Mouse (Mus musculus) myocyte (in vitro differentiated cells): ENCODE results near the gene Kmt5b. TPM values are rescaled to one million over a fixed set of nuclear protein-coding genes. Genes with fewer than 3 reads are reported as not detected.

Source experiments
- H3K27me3 ChIP-seq: one replicate; pipeline ENCODE4 v1.6.1; 2011; ENCODE audit not compliant: control insufficient read depth, insufficient read depth, insufficient read length
- H3K36me3 ChIP-seq: one replicate; pipeline ENCODE4 v1.6.1; 2011; ENCODE audit not compliant: control insufficient read depth, insufficient read depth
- H3K4me2 ChIP-seq: one replicate; pipeline ENCODE4 v1.6.1; 2011; ENCODE audit warnings: low read depth, control low read depth
- H3K4me3 ChIP-seq: one replicate; pipeline ENCODE4 v1.5.1; 2011; ENCODE audit warnings: mild to moderate bottlenecking, control low read depth, moderate library complexity
- H3K79me2 ChIP-seq: one replicate; pipeline ENCODE4 v1.6.1; 2011; ENCODE audit not compliant: control insufficient read depth, insufficient read depth
- H3ac ChIP-seq: one replicate; pipeline ENCODE4 v1.6.1; 2011; ENCODE audit not compliant: control insufficient read depth, insufficient read length
- CEBPB ChIP-seq: IDR thresholded peaks from 2 replicates; pipeline ENCODE4 v1.6.1; 2011; ENCODE audit warnings: mild to moderate bottlenecking, moderate library complexity; ENCODE audit not compliant: poor library complexity, insufficient read depth, severe bottlenecking
- E2F4 ChIP-seq: IDR thresholded peaks from one replicate; pipeline ENCODE4 v1.6.1; 2011; ENCODE audit warnings: mild to moderate bottlenecking, control low read depth, moderate library complexity; ENCODE audit not compliant: insufficient read depth
- MAX ChIP-seq: IDR thresholded peaks from one replicate; pipeline ENCODE4 v1.6.1; 2011; ENCODE audit warnings: low read depth, mild to moderate bottlenecking, control low read depth
- MYOD1 ChIP-seq, 3 experiments: IDR thresholded peaks; one replicate each; pipeline ENCODE4 v1.6.1; 2011; ENCODE audit warnings: control low read depth in 2 of 3, low read depth in 2 of 3, mild to moderate bottlenecking in 2 of 3, moderate library complexity in 1 of 3; ENCODE audit not compliant: insufficient read length in 2 of 3, control insufficient read depth in 1 of 3
- MYOG ChIP-seq, 3 experiments: IDR thresholded peaks; one replicate each; pipeline ENCODE4 v1.6.1; 2011; ENCODE audit warnings: control low read depth in 2 of 3, low read depth in 2 of 3, mild to moderate bottlenecking in 2 of 3; ENCODE audit not compliant: insufficient read length in 2 of 3, control insufficient read depth in 1 of 3, insufficient read depth in 1 of 3
- POLR2A ChIP-seq: IDR thresholded peaks from one replicate; pipeline ENCODE4 v1.6.1; 2011; ENCODE audit warnings: low read depth, mild to moderate bottlenecking, control low read depth, moderate library complexity; ENCODE audit not compliant: insufficient read length
- POLR2AphosphoS2 ChIP-seq: IDR thresholded peaks from one replicate; pipeline ENCODE4 v1.6.1; 2011; ENCODE audit warnings: low read depth, control low read depth; ENCODE audit not compliant: insufficient read length
- REST ChIP-seq: IDR thresholded peaks from one replicate; pipeline ENCODE4 v1.6.1; 2011; ENCODE audit warnings: mild to moderate bottlenecking, control low read depth, moderate library complexity; ENCODE audit not compliant: insufficient read depth, insufficient read length
- SRF ChIP-seq: IDR thresholded peaks from one replicate; pipeline ENCODE4 v1.6.1; 2011; ENCODE audit warnings: low read depth; ENCODE audit not compliant: control insufficient read depth, insufficient read length
- TCF12 ChIP-seq: IDR thresholded peaks from one replicate; pipeline ENCODE4 v1.6.1; 2011; ENCODE audit warnings: mild to moderate bottlenecking, control low read depth; ENCODE audit not compliant: poor library complexity, insufficient read depth, severe bottlenecking
- TCF3 ChIP-seq: IDR thresholded peaks from one replicate; pipeline ENCODE4 v1.6.1; 2011; ENCODE audit warnings: low read depth, control low read depth; ENCODE audit not compliant: insufficient read length
- USF1 ChIP-seq: IDR thresholded peaks from one replicate; pipeline ENCODE4 v1.6.1; 2011; ENCODE audit warnings: low read depth, mild to moderate bottlenecking, control low read depth, moderate library complexity
- polyA plus RNA-seq: library from polyadenylated mRNA; unstranded; fragments of >200 nt; fragmentation: generic; extraction: Trizol; gene quantifications from one replicate; pipeline ENCODE4 v1.2.1, GENCODE M21; 2012; ENCODE audit warnings: missing spikeins

Kmt5b gene
- polyA plus RNA-seq, 1 experiment, result 8.0 TPM

DNA sequence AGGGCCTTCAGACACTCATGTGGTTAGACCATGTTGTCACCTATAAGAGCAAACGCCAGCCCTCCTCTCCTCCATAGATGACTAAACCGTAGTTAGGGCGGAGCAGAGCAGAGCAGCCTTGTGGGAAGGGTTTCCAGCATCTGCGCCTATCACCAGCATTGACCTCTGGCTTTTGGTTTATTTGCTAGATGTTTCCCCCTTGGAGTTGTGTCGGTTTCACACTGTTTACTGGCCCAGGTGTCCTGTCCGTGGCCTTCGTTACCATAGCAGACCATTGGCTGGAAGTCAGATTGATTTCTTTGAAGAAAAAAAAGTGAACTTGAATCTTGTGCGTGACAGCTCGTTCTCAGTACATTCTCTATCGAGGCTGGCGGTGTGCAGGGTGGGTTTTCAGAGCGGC is 48.6 kb downstream of the Kmt5b start:
- H3K79me2 ChIP-seq, result no peaks in the 10 kb centered on the region
- H3K4me2 ChIP-seq, result no peak overlapping the region
- no peaks in the 10 kb centered on the region for H3K27me3 ChIP-seq
- H3K36me3 ChIP-seq, result peaks cover 9% of the 10 kb centered on the region
- no peak overlapping the region for H3ac ChIP-seq
- no peak overlapping the region for H3K4me3 ChIP-seq
- no peak for TF ChIP-seq MYOG (IDR thresholded peaks at IDR 0.05; ENCODE audit: control insufficient read depth in 1 of 3, insufficient read depth in 1 of 3, insufficient read length in 2 of 3, low read depth in 2 of 3)
- TF ChIP-seq POLR2AphosphoS2, result no peak
- TF ChIP-seq TCF3, result no peak
- no peak for TF ChIP-seq REST
- TF ChIP-seq USF1, result no peak
- no peak for TF ChIP-seq E2F4
- TF ChIP-seq CEBPB, result no peak
- TF ChIP-seq TCF12, result no peak
- no peak for TF ChIP-seq SRF
- TF ChIP-seq POLR2A, result no peak
- no peak for TF ChIP-seq MYOD1 (IDR thresholded peaks at IDR 0.05; ENCODE audit: control insufficient read depth in 1 of 3, insufficient read length in 2 of 3, low read depth in 2 of 3)
- TF ChIP-seq MAX, result no peak

DNA sequence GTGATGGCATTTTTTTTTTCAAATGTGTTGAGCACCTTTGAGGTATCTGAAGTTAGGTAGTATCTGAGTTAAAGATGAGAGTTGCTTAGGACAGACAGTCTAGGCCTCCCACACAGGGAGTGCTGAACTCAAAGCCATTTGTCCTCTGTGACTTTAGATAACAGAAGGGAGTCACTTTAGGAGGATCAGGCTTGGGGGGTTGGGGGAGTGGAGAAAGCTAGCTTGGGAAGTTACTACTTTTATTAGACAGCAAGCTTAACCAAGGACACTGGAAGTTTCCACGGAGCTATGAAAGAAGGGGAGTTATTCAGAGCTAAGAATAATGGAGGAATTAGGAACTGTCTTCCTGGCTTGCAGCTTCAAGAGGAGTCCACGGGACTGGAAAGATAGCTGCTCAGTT is 51.9 kb downstream of the Kmt5b start:
- H3K79me2 ChIP-seq, result no peaks in the 10 kb centered on the region
- H3K4me3 ChIP-seq, result no peak overlapping the region

DNA sequence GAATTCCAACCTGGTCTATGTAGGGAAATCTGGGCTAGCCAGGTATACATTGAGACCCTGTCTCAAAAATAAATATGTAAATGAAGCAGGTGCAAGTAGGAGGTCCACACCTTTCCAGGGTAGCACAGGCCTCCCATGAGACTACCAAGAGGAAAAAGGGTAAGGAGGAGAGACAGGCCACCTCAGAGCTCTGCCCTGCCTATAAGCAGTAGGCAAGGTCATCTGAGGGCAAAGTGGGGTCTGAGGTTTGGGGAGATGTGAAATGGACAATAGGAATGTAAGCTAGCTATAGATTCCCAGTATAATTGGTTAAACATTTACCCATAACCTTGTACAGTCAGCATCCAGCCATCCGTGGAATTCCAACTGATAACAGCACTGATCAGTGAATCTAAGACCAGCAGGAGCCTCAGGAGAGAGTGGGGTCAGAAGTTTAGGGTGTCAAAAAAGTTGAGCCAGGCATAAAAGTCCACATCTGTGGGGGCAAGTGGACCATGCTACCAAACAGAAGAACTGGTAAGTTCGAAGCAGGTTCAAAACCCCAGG is 52.8 kb downstream of the Kmt5b start:
- Histone ChIP-seq H3K27me3 (no peaks in the 10 kb centered on the region), H3K4me2 (no peak overlapping the region), H3K4me3 (no peak overlapping the region), H3ac (no peak overlapping the region), H3K36me3 (peaks cover 5% of the 10 kb centered on the region), H3K79me2 (no peaks in the 10 kb centered on the region)
- no peak for TF ChIP-seq TCF3
- no peak for TF ChIP-seq POLR2A
- TF ChIP-seq POLR2AphosphoS2, result no peak
- no peak for TF ChIP-seq MYOD1 (IDR thresholded peaks at IDR 0.05; ENCODE audit: control insufficient read depth in 1 of 3, insufficient read length in 2 of 3, low read depth in 2 of 3)
- TF ChIP-seq E2F4, result no peak
- TF ChIP-seq USF1, result no peak
- no peak for TF ChIP-seq REST
- TF ChIP-seq MAX, result no peak
- no peak for TF ChIP-seq CEBPB
- TF ChIP-seq MYOG (IDR thresholded peaks at IDR 0.05; ENCODE audit: control insufficient read depth in 1 of 3, insufficient read depth in 1 of 3, insufficient read length in 2 of 3, low read depth in 2 of 3), result no peak
- no peak for TF ChIP-seq TCF12
- no peak for TF ChIP-seq SRF

More for the DNA sequence above, 51.9 kb downstream of the Kmt5b start:
- Histone ChIP-seq H3K4me2 (no peak overlapping the region), H3ac (no peak overlapping the region), H3K36me3 (peaks cover 5% of the 10 kb centered on the region), H3K27me3 (no peaks in the 10 kb centered on the region)
- TF ChIP-seq CEBPB (no peak), USF1 (no peak), POLR2A (no peak), POLR2AphosphoS2 (no peak), SRF (no peak), MYOG (IDR thresholded peaks at IDR 0.05; ENCODE audit: control insufficient read depth in 1 of 3, insufficient read depth in 1 of 3, insufficient read length in 2 of 3, low read depth in 2 of 3) (no peak)

DNA sequence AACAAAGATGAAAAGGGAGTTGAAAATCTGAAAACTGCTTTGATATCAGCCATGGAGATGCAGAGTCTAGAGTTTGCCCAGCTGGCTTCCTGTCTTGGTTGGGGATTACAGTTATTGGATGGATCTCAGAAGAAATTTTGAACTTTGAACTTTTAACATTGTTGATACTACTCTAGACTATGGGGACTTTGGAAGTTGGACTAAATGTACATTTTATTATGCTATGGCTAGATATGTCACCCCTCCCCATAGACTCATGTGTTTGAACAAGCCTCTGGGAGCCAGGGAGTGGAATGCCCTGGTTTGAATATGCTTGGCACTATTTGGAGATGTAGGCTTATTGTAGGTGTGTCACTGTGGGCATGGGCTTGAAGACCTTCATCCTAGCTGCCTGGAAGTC is 57.8 kb downstream of the Kmt5b start:
- no peak for TF ChIP-seq POLR2AphosphoS2
- TF ChIP-seq MYOD1 (IDR thresholded peaks at IDR 0.05; ENCODE audit: control insufficient read depth in 1 of 3, insufficient read length in 2 of 3, low read depth in 2 of 3), result no peak
- TF ChIP-seq MAX, result no peak
- no peak for TF ChIP-seq TCF3
- no peak for TF ChIP-seq SRF
- no peak for TF ChIP-seq CEBPB
- TF ChIP-seq USF1, result no peak
- no peak for TF ChIP-seq E2F4
- TF ChIP-seq MYOG (IDR thresholded peaks at IDR 0.05; ENCODE audit: control insufficient read depth in 1 of 3, insufficient read depth in 1 of 3, insufficient read length in 2 of 3, low read depth in 2 of 3), result no peak
- no peak for TF ChIP-seq TCF12
- no peak for TF ChIP-seq REST
- no peak for TF ChIP-seq POLR2A
- Histone ChIP-seq H3K36me3 (no peaks in the 10 kb centered on the region), H3K79me2 (no peaks in the 10 kb centered on the region), H3K4me2 (no peak overlapping the region), H3K27me3 (no peaks in the 10 kb centered on the region), H3ac (no peak overlapping the region), H3K4me3 (no peak overlapping the region)

DNA sequence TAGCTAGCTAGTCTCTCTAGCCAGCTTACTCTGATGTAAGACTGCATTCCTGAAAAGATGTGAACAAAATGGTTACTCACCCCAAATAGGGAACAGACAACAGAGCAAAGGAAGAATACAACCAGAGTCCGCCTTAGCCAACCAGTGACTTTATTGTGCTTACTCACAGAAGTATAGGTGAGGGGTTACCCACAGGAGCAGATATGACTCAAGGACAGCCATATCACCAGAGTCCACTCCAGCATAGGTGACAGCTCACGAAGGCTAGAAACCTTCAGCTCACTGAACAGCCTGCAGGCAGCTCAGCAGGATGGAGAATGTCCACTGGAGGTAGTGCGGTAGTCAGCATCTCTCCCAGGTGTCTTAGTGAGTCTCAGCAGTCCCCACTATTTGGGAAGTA is 62.6 kb downstream of the Kmt5b start:
- no peak overlapping the region for H3ac ChIP-seq
- no peak overlapping the region for H3K4me2 ChIP-seq
- no peaks in the 10 kb centered on the region for H3K27me3 ChIP-seq
- TF ChIP-seq POLR2A, result no peak
- no peak for TF ChIP-seq TCF3
- TF ChIP-seq USF1, result no peak
- TF ChIP-seq POLR2AphosphoS2, result no peak
- no peak for TF ChIP-seq CEBPB
- TF ChIP-seq MYOG (IDR thresholded peaks at IDR 0.05; ENCODE audit: control insufficient read depth in 1 of 3, insufficient read depth in 1 of 3, insufficient read length in 2 of 3, low read depth in 2 of 3), result no peak
- no peak for TF ChIP-seq SRF
- no peak for TF ChIP-seq TCF12
- TF ChIP-seq MAX, result no peak
- no peak for TF ChIP-seq MYOD1 (IDR thresholded peaks at IDR 0.05; ENCODE audit: control insufficient read depth in 1 of 3, insufficient read length in 2 of 3, low read depth in 2 of 3)
- no peak for TF ChIP-seq E2F4
- no peak for TF ChIP-seq REST
- H3K79me2 ChIP-seq, result no peaks in the 10 kb centered on the region
- H3K36me3 ChIP-seq, result no peaks in the 10 kb centered on the region
- H3K4me3 ChIP-seq, result no peak overlapping the region
